Mouse (Mus musculus) ES-E14 (cell line): Measurements from ENCODE around the gene A830031A19Rik. TPM values are rescaled to one million over a fixed set of nuclear protein-coding genes. Genes with fewer than 3 reads are reported as not detected.
A peak's percentile ranks its signal among the peaks of the same experiment; 100 is the strongest.

ENCODE experiments used
- DNase-seq: peaks from one replicate; pipeline ENCODE4 v3.0.0-alpha.2; 2013; ENCODE audit warnings: low read depth, low spot score
- H3K27ac ChIP-seq: 2 replicates; pipeline ENCODE4 v1.5.1; 2012; ENCODE audit warnings: low read depth, mild to moderate bottlenecking, low read length, moderate library complexity, mixed read lengths; ENCODE audit not compliant: poor library complexity, insufficient read depth, severe bottlenecking
- H3K36me3 ChIP-seq: 2 replicates; pipeline ENCODE4 v1.6.1; 2012; ENCODE audit warnings: mild to moderate bottlenecking, low read length, moderate library complexity, mixed read lengths; ENCODE audit not compliant: control insufficient read depth, poor library complexity, insufficient read depth, severe bottlenecking
- H3K4me1 ChIP-seq, 2 experiments: fragments of 150-350 bp in 1 of 2; sonication (generic) in 1 of 2; 2 replicates each; pipeline ENCODE4 v1.6.1; 2012; ENCODE audit warnings: low read length in 2 of 2, mild to moderate bottlenecking in 1 of 2, mixed read lengths in 1 of 2; ENCODE audit not compliant: control insufficient read depth in 2 of 2, insufficient read depth in 2 of 2, poor library complexity in 1 of 2
- H3K4me3 ChIP-seq, 2 experiments: fragments of 150-350 bp in 1 of 2; sonication (generic) in 1 of 2; 2 replicates each; pipeline ENCODE4 v1.5.1; 2012; ENCODE audit warnings: low read length in 2 of 2, low read depth in 1 of 2, mild to moderate bottlenecking in 1 of 2, mixed read lengths in 1 of 2; ENCODE audit not compliant: insufficient read depth in 1 of 2, poor library complexity in 1 of 2, severe bottlenecking in 1 of 2
- H3K9ac ChIP-seq: 2 replicates; pipeline ENCODE4 v1.6.1; 2012; ENCODE audit warnings: low read depth, mild to moderate bottlenecking, low read length, mixed read lengths; ENCODE audit not compliant: poor library complexity, insufficient read depth, severe bottlenecking
- H3K9me3 ChIP-seq: fragments of 150-350 bp; sonication (generic); 2 replicates; pipeline ENCODE4 v1.6.1; 2012; ENCODE audit warnings: low read depth, mild to moderate bottlenecking, low read length; ENCODE audit not compliant: control insufficient read depth, insufficient read depth
- CHD2 ChIP-seq: IDR thresholded peaks from 2 replicates; pipeline ENCODE4 v1.6.1; 2014; ENCODE audit warnings: mild to moderate bottlenecking, low read depth, low read length, inconsistent platforms
- HCFC1 ChIP-seq: IDR thresholded peaks from 2 replicates; pipeline ENCODE4 v1.6.1; 2012; ENCODE audit warnings: low read length, inconsistent platforms, borderline replicate concordance; ENCODE audit not compliant: insufficient read depth
- MAFK ChIP-seq: IDR thresholded peaks from 2 replicates; pipeline ENCODE4 v1.6.1; 2014; ENCODE audit warnings: mild to moderate bottlenecking, low read depth, low read length, inconsistent platforms; ENCODE audit not compliant: insufficient read depth
- ZC3H11A ChIP-seq: IDR thresholded peaks from 2 replicates; pipeline ENCODE4 v1.6.1; 2012; ENCODE audit warnings: low read depth, mild to moderate bottlenecking, inconsistent platforms, low read length, borderline replicate concordance
- ZNF384 ChIP-seq: IDR thresholded peaks from 2 replicates; pipeline ENCODE4 v1.6.1; 2012; ENCODE audit warnings: low read depth, low read length, inconsistent platforms
- in situ Hi-C, 2 experiments: fragments of 600-800 bp; cut with MboI; formaldehyde crosslinking; loops; one replicate each; pipeline ENCODE4 v1.15.1; 2025; ENCODE audit warnings: low sequenced_read_pairs in 2 of 2, inconsistent platforms in 1 of 2; ENCODE audit not compliant: unreplicated experiment in 2 of 2
- total RNA-seq: library from RNA; depleted of rRNA; stranded (reverse); fragments of 300-350 nt; gene quantifications from 2 replicates; pipeline ENCODE4 v1.2.3, GENCODE M21; 2012

Gene A830031A19Rik
- total RNA-seq, 1 experiment: not detected

- H3K9me3 ChIP-seq: no peaks in the 10 kb centered on the region
- H3K4me1 ChIP-seq: peaks cover 0 to 5% of the 10 kb centered on the region in 2 experiments; a peak in 1 of 4 replicates
- H3K9ac ChIP-seq: peak overlapping the region; percentile 28; the same call in 1 of the 2 replicates
- peak overlapping the region; percentile 54 to 67 for H3K4me3 ChIP-seq
- in situ Hi-C loops: no loop called here
- no peak overlapping the region for H3K27ac ChIP-seq
- no peaks in the 10 kb centered on the region; the same call in 1 of the 2 replicates for H3K36me3 ChIP-seq
- no peak for DNase-seq
- TF ChIP-seq MAFK: no peak
- TF ChIP-seq HCFC1: no peak
- TF ChIP-seq ZC3H11A: no peak
- TF ChIP-seq CHD2: no peak
- TF ChIP-seq ZNF384: no peak
These were observed 7.0 kb upstream of the A830031A19Rik start for GRCm38 (mm10) chr11:24081687-24082384.

- Histone ChIP-seq H3K4me3 (peak overlapping the region; percentile 54 to 67), H3K4me1 (peaks cover 0 to 5% of the 10 kb centered on the region in 2 experiments; a peak in 2 of 4 replicates), H3K36me3 (no peaks in the 10 kb centered on the region; the same call in 1 of the 2 replicates), H3K9me3 (no peaks in the 10 kb centered on the region), H3K9ac (peak overlapping the region; percentile 55; the same call in 1 of the 2 replicates), H3K27ac (no peak overlapping the region)
- no peak for TF ChIP-seq ZC3H11A
- no peak for TF ChIP-seq CHD2
- no peak for TF ChIP-seq HCFC1
- TF ChIP-seq MAFK: no peak
- no peak for TF ChIP-seq ZNF384
- peak; percentile 49 for DNase-seq
- in situ Hi-C loops: no loop called here
These were observed 6.3 kb upstream of the A830031A19Rik start for GRCm38 (mm10) chr11:24081016-24081686.

- Histone ChIP-seq H3K9ac (peak overlapping the region; percentile 55), H3K36me3 (no peaks in the 10 kb centered on the region; the same call in 1 of the 2 replicates), H3K4me3 (peak overlapping the region; percentile 54 to 67), H3K4me1 (peaks cover 0 to 2% of the 10 kb centered on the region in 2 experiments; a peak in 2 of 4 replicates), H3K9me3 (no peaks in the 10 kb centered on the region), H3K27ac (no peak overlapping the region; the same call in 1 of the 2 replicates)
- no peak for DNase-seq
- in situ Hi-C loops: no loop called here
- TF ChIP-seq HCFC1 (no peak), ZC3H11A (no peak), ZNF384 (no peak), CHD2 (no peak), MAFK (no peak)
These were observed 5.7 kb upstream of the A830031A19Rik start for GRCm38 (mm10) chr11:24080541-24080940.

- in situ Hi-C loops: no loop called here
- no peak overlapping the region for H3K27ac ChIP-seq
- TF ChIP-seq ZNF384 (no peak), ZC3H11A (no peak), MAFK (no peak), HCFC1 (no peak), CHD2 (no peak)
- peak overlapping the region; percentile 54 to 67; a peak in 2 of 4 replicates for H3K4me3 ChIP-seq
- H3K9me3 ChIP-seq: no peaks in the 10 kb centered on the region
- H3K36me3 ChIP-seq: no peaks in the 10 kb centered on the region; the same call in 1 of the 2 replicates
- peaks cover 2% of the 10 kb centered on the region in 2 experiments; a peak in 3 of 4 replicates for H3K4me1 ChIP-seq
- H3K9ac ChIP-seq: peak overlapping the region; percentile 51; the same call in 1 of the 2 replicates
- no peak for DNase-seq
These were observed 4.8 kb upstream of the A830031A19Rik start for GRCm38 (mm10) chr11:24079392-24080391.
